In genomic region chr16:22580103-22580502, GRCm38 (mm10) we compare ENCODE assay signal across 11 mouse cellular contexts.
DNase-seq lines count a peak whose midpoint lies in the region; ATAC-seq and TF ChIP-seq lines count a peak whose summit lies in the region.
"Had no signal": no experiment of that assay in that cellular context is flagged by ENCODE, and none has a peak within 500 bp of the region (broad histone marks: within the 10 kb centered on the region; RNA-seq: fewer than 3 reads in every experiment).

No protein-coding gene starts in this region.

- H3K4me2 ChIP-seq in heart, postnatal 0 days (ENCODE audit: low read depth, low read length) = no peak overlapping the region
- no peak overlapping the region for H3K4me2 ChIP-seq in heart, embryonic 11.5 days
- H3K4me2 ChIP-seq in lung, embryonic 14.5 days = no peak overlapping the region
- H3K4me2 ChIP-seq: neural tube, embryonic 13.5 days; stomach, embryonic 15.5 days had no signal

- no peak overlapping the region for H3K9ac ChIP-seq in heart, postnatal 0 days (replicated peaks; ENCODE audit: low read depth, low read length)
- no peak overlapping the region for H3K9ac ChIP-seq in heart, embryonic 11.5 days (ENCODE audit: low read depth, low read length)
- no peak overlapping the region for H3K9ac ChIP-seq in lung, embryonic 14.5 days
- H3K9ac ChIP-seq: neural tube, embryonic 13.5 days; stomach, embryonic 15.5 days had no signal

- no peak for TF ChIP-seq EP300 in heart, postnatal 0 days (IDR thresholded peaks at IDR 0.05; ENCODE audit: low read depth)

- no peak overlapping the region for H3K4me3 ChIP-seq in heart, postnatal 0 days (ENCODE audit: low read depth, low read length)
- no peak overlapping the region for H3K4me3 ChIP-seq in heart, embryonic 11.5 days (ENCODE audit: low read depth, low read length)
- H3K4me3 ChIP-seq in lung, embryonic 14.5 days (ENCODE audit: low read depth, low read length) = no peak overlapping the region
- H3K4me3 ChIP-seq: neural tube, embryonic 13.5 days; stomach, embryonic 15.5 days had no signal

- 0 out of 2 replicates have a peak, but pooled peaks cover 3% of the 10 kb centered on the region for H3K4me1 ChIP-seq in heart, postnatal 0 days (ENCODE audit: control insufficient read depth, insufficient read depth)
- no peaks in the 10 kb centered on the region for H3K4me1 ChIP-seq in heart, embryonic 11.5 days (ENCODE audit: control insufficient read depth, insufficient read depth, low read length)
- H3K4me1 ChIP-seq in lung, embryonic 14.5 days (ENCODE audit: insufficient read depth) = 0 out of 2 replicates have a peak, but pooled peaks cover under 1% of the 10 kb centered on the region
- H3K4me1 ChIP-seq: stomach, embryonic 15.5 days had no signal

- no peaks in the 10 kb centered on the region for H3K27me3 ChIP-seq in heart, postnatal 0 days (ENCODE audit: control insufficient read depth, insufficient read depth, low read length)
- no peaks in the 10 kb centered on the region for H3K27me3 ChIP-seq in heart, embryonic 11.5 days (ENCODE audit: control insufficient read depth, insufficient read depth, low read length)
- H3K27me3 ChIP-seq in lung, embryonic 14.5 days (ENCODE audit: insufficient read depth, low read length) = no peaks in the 10 kb centered on the region
- H3K27me3 ChIP-seq: Patski; stomach, embryonic 15.5 days had no signal

- 37% methylated on average over 5 of the region's 5 CpGs for WGBS in heart, postnatal 0 days
- 32% methylated on average over 5 of the region's 5 CpGs for WGBS in heart, embryonic 11.5 days (ENCODE audit: insufficient replicate concordance)
- 34% methylated on average over 5 of the region's 5 CpGs for WGBS in lung, embryonic 14.5 days

- TF ChIP-seq CTCF in heart, postnatal 0 days (IDR thresholded peaks at IDR 0.05; ENCODE audit: low read depth) = peak; percentile 42
- peak; percentile 67 for TF ChIP-seq CTCF in lung, embryonic 14.5 days (IDR thresholded peaks at IDR 0.05; ENCODE audit: low read depth)

- H3K9me3 ChIP-seq in heart, postnatal 0 days (replicated peaks; ENCODE audit: control insufficient read depth, low read length) = no peaks in the 10 kb centered on the region
- no peaks in the 10 kb centered on the region for H3K9me3 ChIP-seq in heart, embryonic 11.5 days (replicated peaks; ENCODE audit: control insufficient read depth, low read length)
- H3K9me3 ChIP-seq in lung, embryonic 14.5 days (ENCODE audit: low read depth, low read length) = no peaks in the 10 kb centered on the region
- H3K9me3 ChIP-seq: neural tube, embryonic 13.5 days; stomach, embryonic 15.5 days had no signal

- ATAC-seq in heart, postnatal 0 days (ENCODE audit: insufficient read depth, low read depth) = no peak
- no peak for ATAC-seq in heart, embryonic 11.5 days (replicated peaks; ENCODE audit: insufficient number of reproducible peaks, low FRiP score, low TSS enrichment)
- ATAC-seq in lung, embryonic 14.5 days (ENCODE audit: insufficient read depth) = no peak
- ATAC-seq: Patski had no signal

- DNase-seq in heart, postnatal 0 days (ENCODE audit: low spot score) = peak; percentile 36
- peak; percentile 75 for DNase-seq in lung, embryonic 14.5 days
- no peak for DNase-seq in lung, adult 18-20 months
- DNase-seq in WW6 (ENCODE audit: low read depth, low spot score) = peak; percentile 52
- DNase-seq in mesoderm, embryonic 11.5 days (ENCODE audit: low read depth, low spot score) = peak; percentile 23
- DNase-seq in B cell, adult 2 months = no peak
- no peak for DNase-seq in kidney, adult 9 months

- no peaks in the 10 kb centered on the region for H3K36me3 ChIP-seq in heart, postnatal 0 days (replicated peaks; ENCODE audit: control insufficient read depth, insufficient read depth, low read length)
- H3K36me3 ChIP-seq in heart, embryonic 11.5 days (ENCODE audit: control insufficient read depth, insufficient read depth, low read length) = no peaks in the 10 kb centered on the region
- no peaks in the 10 kb centered on the region for H3K36me3 ChIP-seq in lung, embryonic 14.5 days (ENCODE audit: insufficient read depth)
- H3K36me3 ChIP-seq: neural tube, embryonic 13.5 days; stomach, embryonic 15.5 days had no signal

- no peak overlapping the region for H3K27ac ChIP-seq in heart, postnatal 0 days (ENCODE audit: low read depth)
- no peak overlapping the region for H3K27ac ChIP-seq in heart, embryonic 11.5 days (ENCODE audit: low read depth, low read length)
- H3K27ac ChIP-seq in lung, embryonic 14.5 days (ENCODE audit: low read depth) = no peak overlapping the region
- H3K27ac ChIP-seq: neural tube, embryonic 13.5 days; stomach, embryonic 15.5 days had no signal

Comparison
In these comparisons a context has a peak if more than half of its experiments do, and no peak if none do; other contexts are left out.
1. DNase-seq: peak in heart, postnatal 0 days (single experiment), lung, embryonic 14.5 days (single experiment), WW6 (single experiment) and mesoderm, embryonic 11.5 days (single experiment); none in lung, adult 18-20 months (0 of 2), B cell, adult 2 months (0 of 2) and kidney, adult 9 months (single experiment).